Mouse (Mus musculus) inflammation-experienced regulatory T-cells, adult 6 months (primary cell): Measurements from ENCODE around the gene Plbd1. TPM values are rescaled to one million over a fixed set of nuclear protein-coding genes. Genes with fewer than 3 reads are reported as not detected.

Experiments
- polyA plus RNA-seq, 3 experiments: library from polyadenylated mRNA; unstranded; fragments of 100-300 nt; shearing (Covaris generic); gene quantifications; one replicate each; pipeline ENCODE4 v1.2.1; 2017

The Plbd1 gene
- polyA plus RNA-seq, 3 experiments from 2014 or later = 0.48 to 3.6 (median 0.65) TPM

Other genes with a start within 250 kb of the Plbd1 start
- gene E330021D16Rik, start 246.4 kb downstream of the Plbd1 start, polyA plus RNA-seq = under 1 TPM in 2 of 3 experiments, not detected in 1; 0.42 to 0.91 TPM
- 10 to 100 TPM; 79.8 to 94.2 (median 91.2) TPM for gene Atf7ip, start 155.8 kb downstream of the Plbd1 start, polyA plus RNA-seq
- not detected for gene Gucy2c, start 119.8 kb upstream of the Plbd1 start, polyA plus RNA-seq
- gene Hist4h4, start 142.5 kb upstream of the Plbd1 start, polyA plus RNA-seq = 1 to 10 TPM in 2 of 3 experiments, under 1 TPM in 1; 0.85 to 2.9 (median 2.8) TPM
- gene H2afj, start 146.3 kb upstream of the Plbd1 start, polyA plus RNA-seq = 100 to 1,000 TPM; 112 to 120 (median 112) TPM
- gene BC049715, start 165.7 kb upstream of the Plbd1 start, polyA plus RNA-seq = 1 to 10 TPM in 1 of 3 experiments, under 1 TPM in 2; 0.44 to 2.3 (median 0.62) TPM
- gene Wbp11, start 166.3 kb upstream of the Plbd1 start, polyA plus RNA-seq = 10 to 100 TPM; 48.1 to 74.9 (median 72.6) TPM
- under 1 TPM in 1 of 3 experiments, not detected in 2; 0.82 TPM for gene Smco3, start 173.5 kb upstream of the Plbd1 start, polyA plus RNA-seq
- gene Art4, start 195.8 kb upstream of the Plbd1 start, polyA plus RNA-seq = 1 to 10 TPM in 2 of 3 experiments, not detected in 1; 1.5 to 2.3 TPM
- gene Mgp, start 213.9 kb upstream of the Plbd1 start, polyA plus RNA-seq = not detected